Mouse (Mus musculus): Measurements from ENCODE around the gene Adamtsl1.

DNA sequence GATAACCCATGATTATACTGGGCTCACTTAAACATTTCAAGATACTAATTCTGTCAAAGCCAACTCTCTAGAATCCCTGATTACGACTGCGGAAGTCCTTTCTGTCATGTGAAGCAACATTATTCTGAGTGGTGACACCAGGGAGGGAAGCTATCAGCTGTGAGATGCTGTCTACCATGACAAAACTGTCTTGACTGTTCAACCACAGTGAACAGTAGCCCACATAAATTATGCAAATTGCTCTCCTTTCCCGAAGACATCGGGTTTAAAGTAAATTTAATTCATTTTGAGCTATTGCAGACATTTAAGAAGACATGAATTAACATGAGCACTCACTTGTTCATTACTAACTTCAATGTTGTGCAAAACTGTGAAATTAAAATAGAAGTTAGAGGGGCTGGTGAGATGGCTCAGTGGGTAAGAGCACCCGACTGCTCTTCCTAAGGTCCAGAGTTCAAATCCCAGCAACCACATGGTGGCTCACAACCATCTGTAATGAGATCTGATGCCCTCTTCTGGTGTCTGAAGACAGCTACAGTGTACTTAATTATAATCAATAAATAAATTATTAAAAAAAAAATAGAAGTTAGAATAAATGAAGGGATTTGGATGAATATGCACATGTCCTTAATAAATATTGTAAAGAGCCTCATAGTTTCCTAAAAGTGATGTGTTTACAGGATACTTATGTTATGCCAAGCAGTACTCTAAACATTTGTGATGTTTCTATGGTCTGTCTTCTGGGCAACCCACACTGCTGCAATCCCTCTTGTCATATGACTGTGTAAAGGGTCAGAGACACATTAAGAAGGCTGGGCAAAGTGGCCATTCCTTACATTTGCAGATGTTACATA is 249.4 kb downstream of the Adamtsl1 start:
- TF ChIP-seq CHD2 (IDR thresholded peaks at IDR 0.05; ENCODE audit: low read depth, low read length) (no peak), ZNF384 (IDR thresholded peaks at IDR 0.05; ENCODE audit: low read depth, low read length) (no peak), HCFC1 (IDR thresholded peaks at IDR 0.05; ENCODE audit: borderline replicate concordance, insufficient read depth, low read length) (no peak)

All from ES-E14 (cell line).